Comparison of ENCODE assay signal across 1 mouse cellular context in genomic region chr3:90583893-90584292, GRCm38 (mm10).
TF ChIP-seq lines count a peak whose summit lies in the region.

No protein-coding gene starts in this region.

TF ChIP-seq in CH12.LX, 34 proteins besides CTCF, POLR2A, EP300 and RAD21 (continued from another document):
- TF ChIP-seq USF2 (conservative IDR thresholded peaks at IDR 0.05; ENCODE audit: low read depth, low read length) = no peak
- TF ChIP-seq CHD1 (IDR thresholded peaks at IDR 0.05; ENCODE audit: low read depth, low read length) = no peak
- TF ChIP-seq IRF4 (IDR thresholded peaks at IDR 0.05; ENCODE audit: low read depth, low read length) = no peak
- no peak for TF ChIP-seq MXI1 (IDR thresholded peaks at IDR 0.05; ENCODE audit: low read depth, low read length)
- no peak for TF ChIP-seq ETS1 (conservative IDR thresholded peaks at IDR 0.05; ENCODE audit: low read depth, low read length)
- TF ChIP-seq E2F4 (IDR thresholded peaks at IDR 0.05; ENCODE audit: insufficient replicate concordance, low read depth, low read length) = no peak
- TF ChIP-seq SMC3 (IDR thresholded peaks at IDR 0.05; ENCODE audit: low read depth, low read length) = no peak
- no peak for TF ChIP-seq MAFK (IDR thresholded peaks at IDR 0.05; ENCODE audit: insufficient replicate concordance, low read length)
- no peak for TF ChIP-seq NELFE (IDR thresholded peaks at IDR 0.05; ENCODE audit: low read depth, low read length)
TF ChIP-seq in CH12.LX: peak in this region for 0.
